Mouse (Mus musculus) kidney, postnatal 0 days (tissue): ENCODE results near the gene Dhx34. TPM values are rescaled to one million over a fixed set of nuclear protein-coding genes. Genes with fewer than 3 reads are reported as not detected.

Experiments used
- ATAC-seq: fragments of 200-750 bp; cut with Nextera tagmentation; replicated peaks from 2 replicates; pipeline ENCODE4 v1.8.0; 2017; ENCODE audit warnings: low read depth, moderate number of reproducible peaks, moderate TSS enrichment, moderate library complexity; ENCODE audit not compliant: low FRiP score
- DNase-seq: peaks from one replicate; pipeline ENCODE4 v3.0.0-alpha.2; 2016; ENCODE audit warnings: low spot score
- H3K27ac ChIP-seq: fragments of 300-500 bp; sonication (generic); 2 replicates; pipeline ENCODE4 v1.5.1; 2014; ENCODE audit warnings: mild to moderate bottlenecking
- H3K27me3 ChIP-seq: fragments of 300-500 bp; sonication (generic); 2 replicates; pipeline ENCODE4 v1.6.1; 2014; ENCODE audit warnings: low read length, mixed read lengths; ENCODE audit not compliant: insufficient read depth
- H3K36me3 ChIP-seq: fragments of 300-500 bp; sonication (generic); 2 replicates; pipeline ENCODE4 v1.6.1; 2014; ENCODE audit warnings: low read length, mixed read lengths; ENCODE audit not compliant: insufficient read depth
- H3K4me1 ChIP-seq: fragments of 300-500 bp; sonication (generic); replicated peaks from 2 replicates; pipeline ENCODE4 v1.6.1; 2014; ENCODE audit warnings: antibody characterized with exemption, low read length, mixed read lengths; ENCODE audit not compliant: insufficient read depth
- H3K4me2 ChIP-seq: fragments of 300-500 bp; sonication (generic); 2 replicates; pipeline ENCODE4 v1.6.1; 2014; ENCODE audit warnings: mild to moderate bottlenecking, low read length, moderate library complexity, mixed read lengths
- H3K4me3 ChIP-seq: fragments of 300-500 bp; sonication (generic); replicated peaks from 2 replicates; pipeline ENCODE4 v1.5.1; 2014; ENCODE audit warnings: low read depth, low read length
- H3K9ac ChIP-seq: fragments of 300-500 bp; sonication (generic); 2 replicates; pipeline ENCODE4 v1.6.1; 2014; ENCODE audit warnings: low read depth, low read length
- H3K9me3 ChIP-seq: fragments of 300-500 bp; sonication (generic); replicated peaks from 2 replicates; pipeline ENCODE4 v1.6.1; 2016; ENCODE audit warnings: low read length, inconsistent platforms, mixed read lengths
- CTCF ChIP-seq: IDR thresholded peaks from 2 replicates; pipeline ENCODE4 v1.5.1; 2016; ENCODE audit warnings: antibody characterized with exemption, low read depth, mild to moderate bottlenecking, moderate library complexity
- WGBS: fragments of 180-500 bp; shearing (Covaris S2); extraction: QIAGEN DNeasy Blood & Tissue Kit; methylation state at CpG from one replicate; pipeline ENCODE4 v1.1.7; 2014; 5-methylcytosine and 5-hydroxymethylcytosine counted together
- polyA plus RNA-seq: library from polyadenylated mRNA; unstranded; fragments of >200 nt; fragmentation: Nextera tagmentation; extraction: Ambion mirVana; gene quantifications from 2 replicates; pipeline ENCODE4 v1.2.1, GENCODE M21; 2015

Dhx34 gene
- polyA plus RNA-seq, 1 experiment from 2014 or later = 11.6 TPM

DNA sequence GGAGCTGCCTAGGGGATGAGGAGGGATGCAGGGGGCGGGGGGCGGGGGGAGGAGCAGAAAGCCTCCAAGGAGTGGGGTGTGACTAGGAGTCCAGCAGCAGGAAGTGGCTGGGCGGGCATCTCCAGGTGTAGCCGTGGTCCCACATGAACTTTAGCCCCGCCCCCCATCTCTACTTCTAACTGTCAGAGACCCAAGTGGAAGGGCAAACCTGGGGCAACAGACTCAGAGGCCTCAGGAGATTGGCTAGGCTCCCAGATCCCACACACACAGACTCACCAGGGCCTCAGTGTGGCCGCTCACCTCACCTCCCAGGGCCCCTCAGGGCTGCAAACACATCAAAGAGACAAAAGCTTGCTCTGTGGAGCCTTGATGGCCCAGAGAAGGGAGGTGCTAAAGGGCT is 25.2 kb downstream of the Dhx34 start:
- Histone ChIP-seq H3K9me3 (no peaks in the 10 kb centered on the region), H3K4me2 (no peak overlapping the region), H3K4me1 (no peaks in the 10 kb centered on the region), H3K36me3 (0 out of 2 replicates have a peak, but pooled peaks cover 33% of the 10 kb centered on the region), H3K27me3 (no peaks in the 10 kb centered on the region), H3K9ac (no peak overlapping the region), H3K4me3 (no peak overlapping the region), H3K27ac (no peak overlapping the region)
- DNase-seq (no peak), ATAC-seq (no peak)
- 41% methylated on average over 6 of the region's 6 CpGs for WGBS
- no peak for TF ChIP-seq CTCF

DNA sequence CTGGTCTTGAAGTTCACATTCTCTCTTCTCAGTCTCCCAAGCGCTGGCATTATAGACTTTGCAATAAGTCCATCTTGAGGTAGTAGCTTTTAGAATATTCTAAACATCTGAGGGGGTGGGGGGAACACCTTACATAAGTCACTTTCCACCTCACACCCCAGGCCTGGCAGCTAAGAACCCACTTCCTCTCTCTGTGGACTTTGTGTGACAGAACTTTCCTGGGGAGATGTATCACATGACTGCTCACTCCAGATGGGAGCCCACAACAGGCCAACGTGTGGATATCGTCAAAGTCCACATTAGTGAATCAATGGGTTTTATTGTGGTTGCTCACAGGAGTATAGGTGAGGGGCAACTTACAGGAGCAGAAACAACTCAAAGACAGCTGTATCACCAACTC is 28.1 kb downstream of the Dhx34 start:
- Histone ChIP-seq H3K4me1 (no peaks in the 10 kb centered on the region), H3K4me2 (no peak overlapping the region), H3K9ac (no peak overlapping the region), H3K4me3 (no peak overlapping the region), H3K9me3 (no peaks in the 10 kb centered on the region), H3K27me3 (no peaks in the 10 kb centered on the region), H3K36me3 (0 out of 2 replicates have a peak, but pooled peaks cover 12% of the 10 kb centered on the region), H3K27ac (no peak overlapping the region)
- DNase-seq (no peak), ATAC-seq (no peak)
- 34% methylated on average over 3 of the region's 3 CpGs for WGBS
- TF ChIP-seq CTCF = no peak

DNA sequence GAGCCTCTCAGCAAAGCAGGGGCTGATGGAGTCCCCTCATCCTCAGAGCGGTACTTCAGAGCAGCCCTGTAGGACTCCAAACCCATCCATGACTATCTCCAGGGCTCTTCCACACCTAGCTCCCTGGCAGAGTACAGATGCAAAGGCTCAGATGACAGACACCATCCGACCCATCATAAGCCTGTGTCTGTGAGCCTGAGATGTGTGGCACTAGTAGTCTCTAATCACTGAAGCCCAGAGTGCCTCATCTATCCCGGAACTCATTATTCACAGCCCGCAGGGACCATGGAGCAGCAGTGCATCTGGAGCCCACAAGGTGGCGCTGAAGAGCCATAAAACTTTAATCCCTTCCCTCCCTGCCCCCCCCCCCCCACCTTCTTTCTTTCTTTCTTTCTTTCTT is 29.5 kb downstream of the Dhx34 start:
- no peaks in the 10 kb centered on the region for H3K36me3 ChIP-seq
- H3K27ac ChIP-seq = no peak overlapping the region
- peak; percentile 36; the same call in 1 of the 2 replicates for ATAC-seq
- no peak overlapping the region for H3K4me3 ChIP-seq
- no peak overlapping the region for H3K9ac ChIP-seq
- no peaks in the 10 kb centered on the region for H3K9me3 ChIP-seq
- H3K27me3 ChIP-seq = no peaks in the 10 kb centered on the region
- WGBS = 10% methylated on average over 5 of the region's 5 CpGs
- DNase-seq = peak; percentile 73
- peak; percentile 76 for TF ChIP-seq CTCF
- no peaks in the 10 kb centered on the region for H3K4me1 ChIP-seq
- no peak overlapping the region for H3K4me2 ChIP-seq

DNA sequence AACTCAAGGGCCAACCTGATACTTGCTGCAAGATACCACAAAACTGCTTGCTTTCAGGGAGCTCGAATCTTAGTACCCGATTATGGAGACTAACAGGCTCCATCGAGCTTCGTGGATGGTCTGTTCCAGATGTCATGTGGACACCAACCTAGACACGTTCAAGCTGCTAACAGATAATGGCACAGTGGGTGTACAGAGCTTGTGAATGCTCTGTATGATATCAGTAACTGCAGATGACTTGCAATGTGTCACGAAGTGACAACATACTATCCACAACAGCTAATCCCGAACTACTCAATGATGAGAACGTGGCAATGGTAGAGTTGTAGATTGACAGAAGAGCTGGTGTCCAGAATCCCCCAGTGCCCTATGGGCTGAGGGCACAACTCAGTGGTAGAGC is 34.3 kb downstream of the Dhx34 start:
- 83% methylated on average over 8 of the region's 8 CpGs for WGBS
- TF ChIP-seq CTCF = no peak

DNA sequence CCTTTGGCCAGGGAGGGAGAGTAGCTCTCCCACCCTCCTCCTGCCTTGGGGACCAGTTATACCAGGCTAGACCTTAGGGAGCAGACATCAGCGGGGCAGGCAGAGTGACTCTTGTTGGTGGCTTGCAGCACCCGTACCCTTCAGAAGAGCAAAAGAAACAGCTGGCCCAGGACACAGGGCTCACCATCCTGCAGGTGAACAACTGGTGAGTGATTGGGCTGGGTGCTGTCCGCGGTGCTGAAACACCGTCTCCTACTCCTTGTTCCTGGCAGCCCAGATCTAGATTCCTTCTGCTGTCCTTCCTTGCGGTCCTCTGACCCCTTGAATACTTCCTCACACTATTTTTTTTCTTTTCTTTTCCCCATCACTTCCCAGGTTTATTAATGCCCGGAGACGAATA is 38.2 kb downstream of the Dhx34 start:
- 21% methylated on average over 8 of the region's 8 CpGs for WGBS
- H3K9me3 ChIP-seq = no peaks in the 10 kb centered on the region
- H3K4me2 ChIP-seq = no peak overlapping the region
- H3K9ac ChIP-seq = no peak overlapping the region
- TF ChIP-seq CTCF = no peak
- H3K4me3 ChIP-seq = no peak overlapping the region
- no peaks in the 10 kb centered on the region for H3K27me3 ChIP-seq
- H3K36me3 ChIP-seq = no peaks in the 10 kb centered on the region
- no peaks in the 10 kb centered on the region for H3K4me1 ChIP-seq
- peak; percentile 71 for DNase-seq
- ATAC-seq = no peak
- H3K27ac ChIP-seq = no peak overlapping the region

More for the DNA sequence above, 34.3 kb downstream of the Dhx34 start:
- Histone ChIP-seq H3K27me3 (no peaks in the 10 kb centered on the region), H3K9ac (no peak overlapping the region), H3K27ac (no peak overlapping the region), H3K4me3 (no peak overlapping the region), H3K4me1 (no peaks in the 10 kb centered on the region), H3K9me3 (no peaks in the 10 kb centered on the region), H3K36me3 (no peaks in the 10 kb centered on the region), H3K4me2 (no peak overlapping the region)
- DNase-seq (no peak), ATAC-seq (no peak)

DNA sequence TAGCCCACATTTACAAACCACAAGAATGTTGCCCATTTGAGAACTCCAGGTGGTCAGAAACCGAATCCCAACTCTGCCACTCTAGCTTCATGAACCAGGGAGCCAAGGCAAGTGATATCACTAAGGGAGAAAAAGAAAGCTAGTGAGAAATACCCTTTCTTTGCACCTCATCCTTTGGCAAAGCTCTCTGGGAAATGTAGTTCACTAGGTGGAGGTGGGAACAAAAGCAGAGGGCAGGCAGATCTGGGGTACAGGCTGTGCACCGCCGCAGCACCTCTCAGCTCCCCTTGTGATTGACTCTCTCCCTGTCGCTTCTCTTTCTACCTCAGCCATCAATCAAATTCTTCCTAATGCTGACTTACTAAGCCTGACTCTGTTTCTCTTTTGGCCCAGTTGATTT is 43.7 kb downstream of the Dhx34 start:
- no peak overlapping the region for H3K27ac ChIP-seq
- no peak overlapping the region for H3K9ac ChIP-seq
- no peaks in the 10 kb centered on the region for H3K27me3 ChIP-seq
- 83% methylated on average over 4 of the region's 4 CpGs for WGBS
- DNase-seq (no peak), ATAC-seq (no peak)
- 0 out of 2 replicates have a peak, but pooled peaks cover 3% of the 10 kb centered on the region for H3K4me1 ChIP-seq
- H3K36me3 ChIP-seq = no peaks in the 10 kb centered on the region
- H3K9me3 ChIP-seq = no peaks in the 10 kb centered on the region
- TF ChIP-seq CTCF = no peak
- H3K4me3 ChIP-seq = no peak overlapping the region
- H3K4me2 ChIP-seq = no peak overlapping the region

DNA sequence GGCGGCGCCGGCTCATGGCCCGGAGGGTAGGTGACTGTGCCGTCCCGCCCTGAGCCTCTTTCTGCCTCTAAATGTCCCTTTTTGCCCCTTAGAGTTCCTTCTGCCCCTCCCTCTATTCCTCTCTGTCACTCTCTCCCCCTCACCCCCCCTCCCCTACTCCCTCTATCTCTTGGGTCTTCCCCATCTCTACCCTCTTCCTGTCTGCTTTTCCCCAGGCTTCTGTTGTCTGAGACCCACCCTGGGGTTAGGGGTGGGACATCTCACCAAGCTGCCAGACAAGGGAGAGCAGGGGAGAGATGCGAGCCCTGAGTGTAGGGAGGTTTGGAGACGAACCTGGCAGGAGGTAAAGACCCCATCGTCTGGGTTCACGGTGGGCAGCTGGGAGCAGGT is 46.3 kb downstream of the Dhx34 start:
- peak overlapping the region; percentile 54 for H3K4me3 ChIP-seq
- no peak for TF ChIP-seq CTCF
- H3K9me3 ChIP-seq = no peaks in the 10 kb centered on the region
- 0 out of 2 replicates have a peak, but pooled peaks cover 3% of the 10 kb centered on the region for H3K4me1 ChIP-seq
- 3% methylated on average over 6 of the region's 10 CpGs for WGBS
- peak overlapping the region; percentile 62 for H3K9ac ChIP-seq
- ATAC-seq = no peak
- H3K4me2 ChIP-seq = peak overlapping the region; percentile 79
- H3K27me3 ChIP-seq = no peaks in the 10 kb centered on the region
- H3K27ac ChIP-seq = no peak overlapping the region
- no peak for DNase-seq
- H3K36me3 ChIP-seq = no peaks in the 10 kb centered on the region
